Mouse (Mus musculus): ENCODE results near the gene Pmpca. TPM values are rescaled to one million over a fixed set of nuclear protein-coding genes. Genes with fewer than 3 reads are reported as not detected.
A peak's percentile ranks its signal among the peaks of the same experiment; 100 is the strongest.
"Not testable (repeated sequence)": the region's sequence is repeated elsewhere in the genome, so short reads cannot be mapped to it uniquely, and the experiment has no call there.

Gene Pmpca
- total RNA-seq, 2 experiments from 2014 or later, result 129 to 130 TPM

- peak; percentile 64 for DNase-seq (ENCODE audit: low spot score)
- intact Hi-C loops (cut with DNase I), result no loop called here
Measured at GRCm38 (mm10) chr2:26364738-26365465, 24.2 kb upstream of the Pmpca start.

- DNase-seq (ENCODE audit: low spot score), result no peak
Measured at GRCm38 (mm10) chr2:26367911-26368310, 21.2 kb upstream of the Pmpca start.

GRCm38 (mm10) chr2:26368572-26368971 lies 20.6 kb upstream of the Pmpca start:
- intact Hi-C loops (cut with DNase I), result no loop called here
- DNase-seq (ENCODE audit: low spot score), result no peak

More at GRCm38 (mm10) chr2:26367911-26368310, 21.2 kb upstream of the Pmpca start:
- intact Hi-C loops (cut with DNase I), result no loop called here

GRCm38 (mm10) chr2:26372396-26372795 lies 16.7 kb upstream of the Pmpca start:
- intact Hi-C loops (cut with DNase I), result no loop called here
- DNase-seq (ENCODE audit: low spot score), result no peak

- intact Hi-C loops (cut with DNase I), result no loop called here
- peak; percentile 60 for DNase-seq (ENCODE audit: low spot score)
Measured at GRCm38 (mm10) chr2:26380131-26380771, 8.9 kb upstream of the Pmpca start, which contains the start of gene Snapc4. TSS of gene Snapc4 (minus strand) at chr2:26380653.

- intact Hi-C loops (cut with DNase I); DNase-seq (ENCODE audit: low spot score): not testable (repeated sequence)
Measured at GRCm38 (mm10) chr2:26380871-26381270, 8.3 kb upstream of the Pmpca start.

GRCm38 (mm10) chr2:26387713-26388112 lies 1.4 kb upstream of the Pmpca start:
- intact Hi-C loops (cut with DNase I), result no loop called here
- DNase-seq (ENCODE audit: low spot score), result no peak

GRCm38 (mm10) chr2:26388682-26389153 lies 421 bp upstream of the Pmpca start:
- DNase-seq (ENCODE audit: low spot score), result no peak
- intact Hi-C loops (cut with DNase I), result loop anchor here (1.0 kb wide), 1 partner anchor 36 kb away; the partner anchor contains the start of gene Dnlz

- DNase-seq (ENCODE audit: low spot score), result no peak
- intact Hi-C loops (cut with DNase I), result no loop called here
Measured at GRCm38 (mm10) chr2:26390954-26391353, 1.8 kb downstream of the Pmpca start.

GRCm38 (mm10) chr2:26391617-26392016 lies 2.5 kb downstream of the Pmpca start:
- no peak for DNase-seq (ENCODE audit: low spot score)
- intact Hi-C loops (cut with DNase I), result no loop called here

GRCm38 (mm10) chr2:26398978-26399377 lies 9.8 kb downstream of the Pmpca start:
- no peak for DNase-seq (ENCODE audit: low spot score)
- intact Hi-C loops (cut with DNase I), result no loop called here

GRCm38 (mm10) chr2:26399647-26400046 lies 10.5 kb downstream of the Pmpca start:
- DNase-seq (ENCODE audit: low spot score), result peak; percentile 31
- intact Hi-C loops (cut with DNase I), result no loop called here

- no peak for DNase-seq (ENCODE audit: low spot score)
- intact Hi-C loops (cut with DNase I), result no loop called here
Measured at GRCm38 (mm10) chr2:26400296-26400695, 11.2 kb downstream of the Pmpca start.

GRCm38 (mm10) chr2:26401023-26401422 lies 11.9 kb downstream of the Pmpca start:
- intact Hi-C loops (cut with DNase I), result no loop called here

GRCm38 (mm10) chr2:26402265-26402664 lies 13.1 kb downstream of the Pmpca start:
- intact Hi-C loops (cut with DNase I), result no loop called here

More at GRCm38 (mm10) chr2:26401023-26401422, 11.9 kb downstream of the Pmpca start:
- DNase-seq (ENCODE audit: low spot score), result no peak

GRCm38 (mm10) chr2:26403306-26403705 lies 14.2 kb downstream of the Pmpca start:
- intact Hi-C loops (cut with DNase I), result no loop called here
- DNase-seq (ENCODE audit: low spot score), result no peak

More at GRCm38 (mm10) chr2:26402265-26402664, 13.1 kb downstream of the Pmpca start:
- no peak for DNase-seq (ENCODE audit: low spot score)

- intact Hi-C loops (cut with DNase I), result loop anchor here (5.0 kb wide), 1 partner anchor 81 kb away; no protein-coding TSS in a partner anchor
- peak; percentile 90 for DNase-seq (ENCODE audit: low spot score)
Measured at GRCm38 (mm10) chr2:26408515-26409356, 19.6 kb downstream of the Pmpca start, which contains the start of gene Inpp5e. TSS of gene Inpp5e (minus strand) at chr2:26409203.

GRCm38 (mm10) chr2:26409362-26409761 lies 20.2 kb downstream of the Pmpca start:
- intact Hi-C loops (cut with DNase I), result loop anchor here (5.0 kb wide), 1 partner anchor 82 kb away; no protein-coding TSS in a partner anchor
- no peak for DNase-seq (ENCODE audit: low spot score)

- intact Hi-C loops (cut with DNase I), result loop anchor here (5.0 kb wide), 1 partner anchor 108 kb away; no protein-coding TSS in a partner anchor
- DNase-seq (ENCODE audit: low spot score), result no peak
Measured at GRCm38 (mm10) chr2:26410091-26410490, 21.0 kb downstream of the Pmpca start.

GRCm38 (mm10) chr2:26410931-26411411 lies 21.8 kb downstream of the Pmpca start:
- intact Hi-C loops (cut with DNase I), result loop anchor here (5.0 kb wide), 1 partner anchor 109 kb away; no protein-coding TSS in a partner anchor

More at GRCm38 (mm10) chr2:26410931-26411411, 21.8 kb downstream of the Pmpca start:
- no peak for DNase-seq (ENCODE audit: low spot score)
